Mouse (Mus musculus): ENCODE results near the gene Cdk5.

GRCm38 (mm10) chr5:24374666-24375328 is 48.5 kb downstream of the Cdk5 start:
- TF ChIP-seq CTCF (IDR thresholded peaks at IDR 0.05; ENCODE audit: low read depth), result no peak
- no peak for TF ChIP-seq EP300 (optimal IDR thresholded peaks at IDR 0.05)

Data from stomach, postnatal 0 days (tissue).